ENCODE assay signal across 8 mouse cellular contexts in the genomic region with DNA sequence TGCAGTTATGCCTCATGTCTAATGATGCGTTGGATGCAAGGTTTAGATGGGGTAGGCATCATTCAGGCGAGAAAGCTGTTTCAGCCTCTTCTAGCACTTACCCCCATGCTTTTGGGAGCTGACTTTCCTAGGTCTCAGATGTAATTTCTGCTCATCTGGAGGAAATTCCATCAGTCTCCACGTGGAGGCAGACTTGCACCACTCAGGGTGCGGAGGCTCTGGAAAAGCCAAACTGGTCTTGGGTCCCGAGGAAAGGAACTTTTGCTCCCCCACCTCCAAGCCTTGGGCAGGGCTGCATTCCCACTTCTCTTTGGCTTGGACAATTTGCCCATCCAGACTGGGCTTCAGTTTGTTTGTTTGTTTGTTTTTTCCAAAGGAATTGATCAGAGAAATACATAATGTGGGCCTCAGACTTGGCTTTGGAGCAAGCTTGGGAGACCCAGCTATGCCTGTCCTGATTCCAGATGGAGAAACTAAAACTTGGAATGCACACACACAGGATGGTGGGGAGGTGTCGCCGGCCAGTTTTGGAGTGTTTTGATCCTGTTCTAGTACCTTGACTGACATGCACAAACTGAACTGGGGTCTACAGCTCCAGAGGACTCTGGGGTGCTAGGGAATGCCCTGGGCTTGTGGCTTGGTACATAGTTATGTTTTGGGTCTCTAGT. TPM values are rescaled to one million over a fixed set of nuclear protein-coding genes. Genes with fewer than 3 reads are reported as not detected.
DNase-seq lines count a peak whose midpoint lies in the region; ATAC-seq and TF ChIP-seq lines count a peak whose summit lies in the region.
"Had no signal": no experiment of that assay in that cellular context is flagged by ENCODE, and none has a peak within 500 bp of the region (broad histone marks: within the 10 kb centered on the region; RNA-seq: fewer than 3 reads in every experiment).

No protein-coding gene starts in this region.

- H3K27ac ChIP-seq in kidney, postnatal 0 days, result no peak overlapping the region
- H3K27ac ChIP-seq: liver, embryonic 15.5 days had no signal

- DNase-seq in 3134 (ENCODE audit: extremely low read depth, insufficient read length, low spot score), result peak; percentile 34
- DNase-seq in CD8-positive naive resting alpha-beta T cell, adult 2 months (ENCODE audit: low read depth in 2 of 2, low spot score in 2 of 2), result peak; percentile 23 to 35
- peak; percentile 44 for DNase-seq in c-Kit-positive CD71-positive TER-119-negative erythroid progenitor cells, embryonic 14.5 days (ENCODE audit: low read depth)
- peak; percentile 77 to 82 for DNase-seq in frontal cortex, postnatal 36 days (ENCODE audit: low spot score in 2 of 2)
- DNase-seq in kidney, postnatal 0 days (ENCODE audit: low spot score), result peak; percentile 74
- DNase-seq in lung, adult 2 months, result peak; percentile 81
- peak; percentile 65 to 85 for DNase-seq in right cerebral cortex, postnatal 10 days (ENCODE audit: low spot score in 2 of 2)

- H3K9ac ChIP-seq in kidney, postnatal 0 days (ENCODE audit: low read depth, low read length), result no peak overlapping the region
- H3K9ac ChIP-seq: liver, embryonic 15.5 days had no signal

- H3K36me3 ChIP-seq in kidney, postnatal 0 days (ENCODE audit: insufficient read depth, low read length), result no peaks in the 10 kb centered on the region
- H3K36me3 ChIP-seq: liver, embryonic 15.5 days had no signal

- no peaks in the 10 kb centered on the region for H3K9me3 ChIP-seq in kidney, postnatal 0 days (replicated peaks; ENCODE audit: low read length)
- H3K9me3 ChIP-seq: liver, embryonic 15.5 days had no signal

- TF ChIP-seq POLR2A in lung, adult 2 months (IDR thresholded peaks at IDR 0.05; ENCODE audit: borderline replicate concordance, extremely low read depth, low read depth, low read length), result no peak

- peak; percentile 96 for TF ChIP-seq CTCF in kidney, postnatal 0 days (IDR thresholded peaks at IDR 0.05; ENCODE audit: low read depth)
- TF ChIP-seq CTCF in lung, adult 2 months (IDR thresholded peaks at IDR 0.05; ENCODE audit: insufficient read depth, low read length), result peak; percentile 95

- H3K4me3 ChIP-seq in kidney, postnatal 0 days (replicated peaks; ENCODE audit: low read depth, low read length), result no peak overlapping the region
- no peak overlapping the region for H3K4me3 ChIP-seq in lung, adult 2 months (replicated peaks; ENCODE audit: extremely low read depth, low read depth, low read length)
- H3K4me3 ChIP-seq: liver, embryonic 15.5 days had no signal

- no peak overlapping the region for H3K4me2 ChIP-seq in kidney, postnatal 0 days (ENCODE audit: low read length)
- H3K4me2 ChIP-seq: liver, embryonic 15.5 days had no signal

- 16% methylated on average over 7 of the region's 7 CpGs for WGBS in kidney, postnatal 0 days
- WGBS in lung, adult 2 months, result 16% methylated on average over 7 of the region's 7 CpGs

- H3K27me3 ChIP-seq in kidney, postnatal 0 days (ENCODE audit: insufficient read depth, low read length), result no peaks in the 10 kb centered on the region
- H3K27me3 ChIP-seq: liver, embryonic 15.5 days had no signal

- ATAC-seq in kidney, postnatal 0 days (replicated peaks; ENCODE audit: low FRiP score, low read depth), result no peak

- H3K4me1 ChIP-seq in kidney, postnatal 0 days (replicated peaks; ENCODE audit: insufficient read depth, low read length), result 0 out of 2 replicates have a peak, but pooled peaks cover 7% of the 10 kb centered on the region
- H3K4me1 ChIP-seq in lung, adult 2 months (ENCODE audit: control insufficient read depth, insufficient read depth, low read length), result peaks cover 7% of the 10 kb centered on the region; the same call in 1 of the 2 replicates

RNA-seq across cellular contexts. Expression of gene Wdr5, which starts 37.8 kb away (rescaled TPM):
- 43.0 and 46.6 TPM in 2 replicates for polyA plus RNA-seq in kidney, postnatal 0 days (2015; fragmentation: Nextera tagmentation; extraction: Ambion mirVana)
- polyA plus RNA-seq in lung, adult 2 months (2012; rRNA removed), result 21.5 and 21.6 TPM in 2 replicates

RNA-seq across cellular contexts. Expression of gene Brd3, which starts 45.3 kb away (rescaled TPM):
- polyA plus RNA-seq in kidney, postnatal 0 days (2015; fragmentation: Nextera tagmentation; extraction: Ambion mirVana), result 85.4 and 91.4 TPM in 2 replicates
- 22.5 and 24.8 TPM in 2 replicates for polyA plus RNA-seq in lung, adult 2 months (2012; rRNA removed)

Comparison
In these comparisons a context has a peak if more than half of its experiments do, and no peak if none do; other contexts are left out.
1. DNase-seq: peak in every context shown above with its lines; median percentile 81 in lung, adult 2 months; 80 in frontal cortex, postnatal 36 days; 75 in right cerebral cortex, postnatal 10 days; 74 in kidney, postnatal 0 days; 44 in c-Kit-positive CD71-positive TER-119-negative erythroid progenitor cells, embryonic 14.5 days; 34 in 3134; 29 in CD8-positive naive resting alpha-beta T cell, adult 2 months.